Mouse (Mus musculus): Measurements from ENCODE around the gene Gm43552. TPM values are rescaled to one million over a fixed set of nuclear protein-coding genes. Genes with fewer than 3 reads are reported as not detected.

Gene Gm43552
- polyA plus RNA-seq, 1 experiment = not detected

GRCm38 (mm10) chr5:65500231-65500630, 7.6 kb upstream of the Gm43552 start:
- Histone ChIP-seq H3K27ac (ENCODE audit: control insufficient read depth, insufficient read depth, low read length) (no peak overlapping the region), H3K27me3 (ENCODE audit: control insufficient read depth, insufficient read depth, low read length) (no peaks in the 10 kb centered on the region), H3K4me1 (replicated peaks; ENCODE audit: control insufficient read depth, insufficient read depth, low read length) (no peaks in the 10 kb centered on the region), H3K36me3 (ENCODE audit: control insufficient read depth, insufficient read depth, low read length) (no peaks in the 10 kb centered on the region), H3K4me3 (ENCODE audit: control insufficient read depth, insufficient read depth, low read length) (no peak overlapping the region)
- no peak for TF ChIP-seq CTCF (IDR thresholded peaks at IDR 0.05; ENCODE audit: borderline replicate concordance, control insufficient read depth, extremely low read depth, insufficient read depth, low read length, poor library complexity)
- no peak for TF ChIP-seq POLR2A (IDR thresholded peaks at IDR 0.05; ENCODE audit: control insufficient read depth, extremely low read depth, insufficient read depth, low read length, poor library complexity)
- 93% methylated on average over 7 of the region's 7 CpGs for WGBS
- no peak for DNase-seq

- Histone ChIP-seq H3K27ac (ENCODE audit: control insufficient read depth, insufficient read depth, low read length) (peak overlapping the region; percentile 68), H3K4me3 (ENCODE audit: control insufficient read depth, insufficient read depth, low read length) (peak overlapping the region; percentile 83), H3K27me3 (ENCODE audit: control insufficient read depth, insufficient read depth, low read length) (no peaks in the 10 kb centered on the region), H3K4me1 (replicated peaks; ENCODE audit: control insufficient read depth, insufficient read depth, low read length) (peaks cover 11% of the 10 kb centered on the region), H3K36me3 (ENCODE audit: control insufficient read depth, insufficient read depth, low read length) (no peaks in the 10 kb centered on the region)
- DNase-seq = peak; percentile 77
- peak; percentile 15; the same call in 1 of the 2 replicates for TF ChIP-seq CTCF (IDR thresholded peaks at IDR 0.05; ENCODE audit: borderline replicate concordance, control insufficient read depth, extremely low read depth, insufficient read depth, low read length, poor library complexity)
- no peak for TF ChIP-seq POLR2A (IDR thresholded peaks at IDR 0.05; ENCODE audit: control insufficient read depth, extremely low read depth, insufficient read depth, low read length, poor library complexity)
- WGBS = 1% methylated on average over 57 of the region's 57 CpGs
These were observed 592 bp downstream of the Gm43552 start for GRCm38 (mm10) chr5:65491767-65492715.

DNA sequence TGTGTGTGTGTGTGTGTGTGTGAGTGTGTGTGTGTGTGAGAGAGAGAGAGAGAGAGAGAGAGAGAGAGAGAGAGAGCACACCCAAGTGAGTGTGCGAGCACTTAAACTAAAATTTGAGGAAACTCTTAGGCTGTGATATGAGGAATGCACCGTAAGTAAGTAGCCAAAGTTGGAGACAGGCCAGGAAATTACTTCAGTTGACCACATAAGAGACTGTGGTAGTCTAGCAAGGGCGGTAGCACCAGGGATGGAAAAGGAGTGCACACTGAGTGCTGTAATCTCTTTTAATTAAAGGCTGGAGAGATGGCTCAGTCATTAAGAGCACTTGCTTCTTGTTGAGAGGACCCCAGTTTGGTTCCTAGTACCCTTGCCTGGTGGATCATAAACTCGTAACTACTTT, 2.8 kb downstream of the Gm43552 start:
- WGBS = 43% methylated on average over 4 of the region's 4 CpGs
- DNase-seq = no peak
- Histone ChIP-seq H3K27me3 (ENCODE audit: control insufficient read depth, insufficient read depth, low read length) (no peaks in the 10 kb centered on the region), H3K4me1 (replicated peaks; ENCODE audit: control insufficient read depth, insufficient read depth, low read length) (peaks cover 11% of the 10 kb centered on the region), H3K36me3 (ENCODE audit: control insufficient read depth, insufficient read depth, low read length) (no peaks in the 10 kb centered on the region), H3K4me3 (ENCODE audit: control insufficient read depth, insufficient read depth, low read length) (no peak overlapping the region), H3K27ac (ENCODE audit: control insufficient read depth, insufficient read depth, low read length) (no peak overlapping the region)
- TF ChIP-seq CTCF (IDR thresholded peaks at IDR 0.05; ENCODE audit: borderline replicate concordance, control insufficient read depth, extremely low read depth, insufficient read depth, low read length, poor library complexity) = no peak
- TF ChIP-seq POLR2A (IDR thresholded peaks at IDR 0.05; ENCODE audit: control insufficient read depth, extremely low read depth, insufficient read depth, low read length, poor library complexity) = no peak

GRCm38 (mm10) chr5:65488725-65489124, 3.9 kb downstream of the Gm43552 start:
- Histone ChIP-seq H3K4me3 (ENCODE audit: control insufficient read depth, insufficient read depth, low read length) (no peak overlapping the region), H3K27ac (ENCODE audit: control insufficient read depth, insufficient read depth, low read length) (no peak overlapping the region), H3K36me3 (ENCODE audit: control insufficient read depth, insufficient read depth, low read length) (no peaks in the 10 kb centered on the region), H3K4me1 (replicated peaks; ENCODE audit: control insufficient read depth, insufficient read depth, low read length) (peaks cover 11% of the 10 kb centered on the region), H3K27me3 (ENCODE audit: control insufficient read depth, insufficient read depth, low read length) (no peaks in the 10 kb centered on the region)
- DNase-seq = no peak
- 70% methylated on average over 7 of the region's 7 CpGs for WGBS
- TF ChIP-seq CTCF (IDR thresholded peaks at IDR 0.05; ENCODE audit: borderline replicate concordance, control insufficient read depth, extremely low read depth, insufficient read depth, low read length, poor library complexity) (no peak), POLR2A (IDR thresholded peaks at IDR 0.05; ENCODE audit: control insufficient read depth, extremely low read depth, insufficient read depth, low read length, poor library complexity) (no peak)

DNA sequence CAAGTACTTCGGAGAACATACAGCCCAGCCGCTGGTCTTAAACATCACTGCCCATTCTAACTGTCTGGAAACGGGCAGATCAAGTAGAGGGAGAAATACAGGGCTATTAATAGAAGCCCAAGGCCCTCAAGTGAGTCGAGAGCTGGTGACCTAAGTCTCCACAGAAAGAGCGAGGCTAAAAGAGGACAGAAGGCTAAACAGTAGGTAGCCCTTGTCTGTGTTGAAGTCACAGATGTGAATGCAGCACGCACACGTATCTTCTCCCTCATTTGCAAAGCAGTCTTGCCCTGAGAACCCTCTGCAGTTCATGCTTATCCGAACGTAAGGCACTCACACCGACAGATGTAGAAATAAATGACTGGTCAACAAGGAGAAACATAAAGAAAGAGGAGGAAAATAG, 5.3 kb downstream of the Gm43552 start:
- Histone ChIP-seq H3K36me3 (ENCODE audit: control insufficient read depth, insufficient read depth, low read length) (no peaks in the 10 kb centered on the region), H3K27me3 (ENCODE audit: control insufficient read depth, insufficient read depth, low read length) (no peaks in the 10 kb centered on the region), H3K4me1 (replicated peaks; ENCODE audit: control insufficient read depth, insufficient read depth, low read length) (peaks cover 8% of the 10 kb centered on the region; the same call in 1 of the 2 replicates), H3K4me3 (ENCODE audit: control insufficient read depth, insufficient read depth, low read length) (no peak overlapping the region), H3K27ac (ENCODE audit: control insufficient read depth, insufficient read depth, low read length) (no peak overlapping the region)
- no peak for DNase-seq
- WGBS = 64% methylated on average over 10 of the region's 10 CpGs
- TF ChIP-seq POLR2A (IDR thresholded peaks at IDR 0.05; ENCODE audit: control insufficient read depth, extremely low read depth, insufficient read depth, low read length, poor library complexity) (no peak), CTCF (IDR thresholded peaks at IDR 0.05; ENCODE audit: borderline replicate concordance, control insufficient read depth, extremely low read depth, insufficient read depth, low read length, poor library complexity) (no peak)

GRCm38 (mm10) chr5:65486514-65486913, 6.1 kb downstream of the Gm43552 start:
- 65% methylated on average over 2 of the region's 2 CpGs for WGBS
- no peaks in the 10 kb centered on the region for H3K27me3 ChIP-seq (ENCODE audit: control insufficient read depth, insufficient read depth, low read length)
- H3K4me3 ChIP-seq (ENCODE audit: control insufficient read depth, insufficient read depth, low read length) = no peak overlapping the region
- H3K36me3 ChIP-seq (ENCODE audit: control insufficient read depth, insufficient read depth, low read length) = no peaks in the 10 kb centered on the region
- no peak overlapping the region for H3K27ac ChIP-seq (ENCODE audit: control insufficient read depth, insufficient read depth, low read length)
- H3K4me1 ChIP-seq (replicated peaks; ENCODE audit: control insufficient read depth, insufficient read depth, low read length) = peaks cover 6% of the 10 kb centered on the region; the same call in 1 of the 2 replicates
- TF ChIP-seq POLR2A (IDR thresholded peaks at IDR 0.05; ENCODE audit: control insufficient read depth, extremely low read depth, insufficient read depth, low read length, poor library complexity) (no peak), CTCF (IDR thresholded peaks at IDR 0.05; ENCODE audit: borderline replicate concordance, control insufficient read depth, extremely low read depth, insufficient read depth, low read length, poor library complexity) (no peak)
- no peak for DNase-seq
